Mouse (Mus musculus) c-Kit-positive CD71-negative TER-119-negative erythroid progenitor cells, embryonic 14.5 days (primary cell): ENCODE results near the gene Gm5089.
"Not testable (repeated sequence)": the region's sequence is repeated elsewhere in the genome, so short reads cannot be mapped to it uniquely, and the experiment has no call there.

ENCODE experiments used
- DNase-seq: peaks from one replicate; pipeline ENCODE4 v3.0.0-alpha.2; 2013; ENCODE audit warnings: low read depth

Gene Gm5089

DNA sequence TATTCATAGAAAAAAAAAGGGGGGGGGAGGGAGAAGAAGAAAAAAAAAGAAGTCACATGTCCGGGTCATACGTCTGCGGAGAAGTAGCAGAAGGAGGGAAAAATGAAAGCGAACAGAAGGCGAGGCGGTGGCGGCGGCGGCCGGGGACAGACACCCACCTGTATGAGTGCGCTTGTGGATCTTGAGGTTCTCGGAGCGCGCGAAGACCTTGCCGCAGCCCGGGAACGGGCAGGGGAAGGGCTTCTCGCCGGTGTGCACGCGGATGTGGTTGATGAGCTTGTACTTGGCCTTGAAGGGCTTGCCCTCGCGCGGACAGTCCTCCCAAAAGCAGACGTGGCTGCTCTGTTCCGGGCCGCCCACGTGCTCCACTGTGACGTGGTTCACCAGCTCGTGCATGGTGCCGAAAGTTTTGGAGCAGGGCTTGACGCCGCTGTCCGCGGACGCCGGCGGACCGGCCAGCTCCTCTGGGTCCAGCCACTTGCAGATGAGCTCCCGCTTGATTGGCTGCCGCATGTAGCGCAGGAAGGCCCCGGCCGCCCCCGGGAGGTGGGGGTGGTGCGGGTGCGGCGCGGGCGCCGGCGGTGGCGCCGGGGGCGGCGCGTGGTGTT, 12.9 kb upstream of the Gm5089 start:
- not testable (repeated sequence) for DNase-seq

DNA sequence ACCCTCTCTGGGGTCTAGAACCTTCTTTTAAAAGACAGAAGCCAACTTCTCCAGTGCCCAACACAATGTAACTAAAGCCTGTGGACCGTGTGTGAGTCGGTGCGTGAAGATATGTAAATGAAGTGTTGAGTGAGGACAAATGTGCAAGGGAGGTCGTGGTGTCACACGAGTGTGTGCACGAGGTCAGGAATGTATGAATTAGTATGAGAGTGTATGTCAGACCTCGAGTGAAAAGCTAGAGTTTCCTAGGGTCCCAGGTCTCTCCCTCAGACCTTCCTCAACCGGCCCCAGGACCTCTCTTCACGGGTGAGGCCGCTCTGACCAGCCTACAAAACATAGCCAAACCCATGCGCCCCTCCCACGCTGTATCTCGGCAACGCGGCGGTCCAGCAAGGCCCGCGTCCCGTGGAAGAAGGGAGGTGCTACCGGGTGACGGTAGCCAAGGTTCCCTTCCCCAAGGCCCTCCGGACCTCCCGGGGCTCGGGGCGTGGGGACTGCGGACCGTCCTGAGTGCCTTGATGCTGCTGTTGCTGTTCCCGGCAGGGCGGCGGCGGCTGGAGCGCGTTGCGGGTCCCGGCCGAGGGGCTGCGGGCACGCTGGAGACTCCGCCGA, 12.3 kb upstream of the Gm5089 start:
- DNase-seq = no peak

GRCm38 (mm10) chr14:122462689-122463079, 11.8 kb upstream of the Gm5089 start:
- DNase-seq = no peak

DNA sequence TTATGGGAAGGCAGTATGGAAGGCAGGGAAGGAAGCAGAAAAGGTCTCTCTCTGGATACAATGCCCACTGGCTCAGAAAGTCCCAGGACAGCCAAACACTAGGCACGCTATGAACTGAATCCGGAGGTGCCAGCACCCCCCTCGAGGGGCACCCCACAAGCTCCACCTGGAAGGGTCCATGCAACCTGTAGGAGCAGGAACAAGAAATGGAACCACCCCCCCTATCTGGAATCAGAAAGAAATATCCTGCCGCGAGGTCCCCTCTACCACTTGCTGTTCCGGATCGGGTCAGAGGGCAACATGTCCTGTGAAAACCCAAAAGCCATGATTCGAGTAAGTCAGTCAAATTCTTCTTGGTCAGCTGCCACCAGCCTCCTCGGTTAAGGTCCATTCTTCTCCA, 11.1 kb upstream of the Gm5089 start:
- DNase-seq = no peak

- no peak for DNase-seq
Measured at GRCm38 (mm10) chr14:122461500-122461899, 10.6 kb upstream of the Gm5089 start.

DNA sequence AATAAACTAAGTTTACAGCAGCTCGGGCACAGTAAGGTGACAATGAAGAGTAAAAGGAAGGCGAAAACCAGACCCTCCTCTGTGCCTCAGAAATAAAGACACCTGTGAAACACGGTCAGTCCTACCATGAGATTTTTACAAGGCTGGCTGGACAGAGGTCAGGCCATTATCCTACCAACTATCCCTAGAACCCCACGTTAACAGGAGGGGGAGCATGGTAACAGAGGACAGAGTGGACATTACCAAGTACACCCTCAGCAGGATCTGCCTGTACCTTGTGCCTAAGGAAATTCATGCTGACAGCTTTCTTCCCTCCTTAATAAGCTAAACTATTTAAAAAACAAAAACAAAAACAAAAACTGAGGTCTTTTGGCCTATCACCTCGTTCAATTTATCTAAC, 9.3 kb upstream of the Gm5089 start:
- DNase-seq = no peak

DNA sequence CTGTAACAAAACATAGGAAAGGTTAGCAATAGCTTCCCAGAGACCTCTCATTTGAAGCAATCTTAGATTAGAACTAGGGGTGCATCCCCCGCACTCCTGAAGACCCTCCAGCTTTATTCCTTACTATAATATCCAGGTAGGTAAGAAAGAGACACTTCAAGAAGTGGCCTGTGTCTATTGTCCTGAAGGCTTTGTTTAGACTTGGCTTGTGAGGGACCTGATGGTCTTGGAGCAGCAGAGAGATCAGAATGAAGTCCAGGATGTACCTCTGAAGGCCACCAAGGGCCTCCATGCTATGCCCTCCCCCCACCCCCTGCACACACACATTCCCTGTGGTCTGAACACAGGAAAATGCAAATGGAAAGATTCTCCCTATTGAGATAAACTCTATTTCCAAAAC, 8.9 kb upstream of the Gm5089 start:
- DNase-seq = no peak

DNA sequence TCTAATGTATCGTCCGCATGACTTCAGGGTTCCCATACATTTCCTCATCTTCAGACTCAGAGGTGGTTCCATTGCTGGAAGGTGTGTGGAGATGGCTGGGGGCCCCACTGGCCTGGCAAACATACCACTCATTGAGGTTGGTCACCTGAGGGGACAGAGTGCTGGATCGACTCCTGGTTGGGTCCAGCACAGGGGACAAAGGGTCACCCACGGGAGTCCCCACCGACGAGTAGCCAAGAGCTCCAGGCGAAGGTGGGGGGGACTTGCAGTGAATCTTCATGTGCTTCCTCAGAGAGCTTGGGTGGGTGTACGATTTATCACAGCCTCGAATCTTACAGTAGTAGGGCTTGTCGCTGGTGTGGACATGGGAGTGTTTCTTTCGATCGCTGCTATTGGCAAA, 8.4 kb upstream of the Gm5089 start:
- DNase-seq = not testable (repeated sequence)

GRCm38 (mm10) chr14:122455562-122455958, 4.6 kb upstream of the Gm5089 start:
- no peak for DNase-seq

GRCm38 (mm10) chr14:122454901-122455561, 4.1 kb upstream of the Gm5089 start:
- DNase-seq = no peak

GRCm38 (mm10) chr14:122453996-122454738, 3.3 kb upstream of the Gm5089 start:
- no peak for DNase-seq

DNA sequence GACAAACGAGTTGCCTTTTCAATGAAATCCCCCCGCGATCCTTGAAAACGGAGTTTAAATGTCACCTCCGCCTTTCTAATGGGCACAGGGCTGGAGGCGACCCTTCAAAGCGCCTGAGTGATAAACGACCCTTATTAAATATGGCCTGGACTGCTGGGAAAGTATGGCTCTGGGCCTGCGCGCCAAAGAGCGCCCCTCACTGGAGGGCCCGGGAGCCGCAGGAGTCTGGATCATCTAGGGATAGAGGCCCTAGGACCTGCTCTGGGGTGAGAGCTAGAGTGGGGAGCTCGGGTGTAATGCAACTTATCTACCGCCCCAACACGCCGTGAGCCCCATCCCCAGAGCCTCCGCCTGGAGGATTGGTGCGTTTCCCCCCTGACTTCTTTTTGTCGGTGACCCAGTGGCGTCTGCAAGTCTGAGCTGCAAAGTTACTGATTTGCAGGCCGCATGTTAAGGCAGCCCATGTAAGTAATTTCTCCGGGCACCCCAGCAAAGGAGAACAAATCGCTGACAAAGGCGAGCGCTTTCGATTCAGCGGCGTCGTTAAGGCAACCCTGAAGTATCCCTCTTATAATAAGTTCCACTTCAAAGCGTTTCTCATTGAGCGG, 2.6 kb upstream of the Gm5089 start:
- no peak for DNase-seq

GRCm38 (mm10) chr14:122452701-122453387, 1.9 kb upstream of the Gm5089 start:
- no peak for DNase-seq

DNA sequence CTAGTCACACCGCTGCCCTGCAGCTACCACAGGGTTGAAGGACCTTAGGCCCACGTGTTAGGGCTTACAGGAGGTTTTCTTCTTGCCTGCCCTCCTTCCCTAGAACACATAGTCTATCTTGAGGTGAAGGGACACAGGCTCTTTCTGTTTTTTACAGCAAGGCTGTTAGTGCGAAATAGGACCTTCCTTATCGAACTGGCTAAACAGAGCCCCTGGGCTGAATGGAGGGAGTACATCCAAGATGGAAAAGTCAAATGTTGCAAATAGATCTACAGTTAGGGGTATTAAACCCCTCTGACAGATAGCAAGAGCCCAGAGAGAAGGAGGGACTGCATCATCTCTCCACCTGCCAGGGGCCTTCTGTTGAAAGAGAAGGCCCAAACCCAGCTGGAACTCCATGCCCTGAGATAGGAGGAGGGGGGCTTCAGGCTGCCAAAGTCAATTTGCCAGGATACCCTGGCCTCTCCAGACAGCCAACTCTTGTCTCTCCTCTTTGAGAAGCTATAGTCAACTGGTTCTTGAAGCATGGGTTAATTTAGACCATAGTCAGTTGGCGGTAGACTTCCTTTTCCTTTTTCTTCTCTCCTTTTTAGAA, 733 bp upstream of the Gm5089 start:
- DNase-seq = no peak

DNA sequence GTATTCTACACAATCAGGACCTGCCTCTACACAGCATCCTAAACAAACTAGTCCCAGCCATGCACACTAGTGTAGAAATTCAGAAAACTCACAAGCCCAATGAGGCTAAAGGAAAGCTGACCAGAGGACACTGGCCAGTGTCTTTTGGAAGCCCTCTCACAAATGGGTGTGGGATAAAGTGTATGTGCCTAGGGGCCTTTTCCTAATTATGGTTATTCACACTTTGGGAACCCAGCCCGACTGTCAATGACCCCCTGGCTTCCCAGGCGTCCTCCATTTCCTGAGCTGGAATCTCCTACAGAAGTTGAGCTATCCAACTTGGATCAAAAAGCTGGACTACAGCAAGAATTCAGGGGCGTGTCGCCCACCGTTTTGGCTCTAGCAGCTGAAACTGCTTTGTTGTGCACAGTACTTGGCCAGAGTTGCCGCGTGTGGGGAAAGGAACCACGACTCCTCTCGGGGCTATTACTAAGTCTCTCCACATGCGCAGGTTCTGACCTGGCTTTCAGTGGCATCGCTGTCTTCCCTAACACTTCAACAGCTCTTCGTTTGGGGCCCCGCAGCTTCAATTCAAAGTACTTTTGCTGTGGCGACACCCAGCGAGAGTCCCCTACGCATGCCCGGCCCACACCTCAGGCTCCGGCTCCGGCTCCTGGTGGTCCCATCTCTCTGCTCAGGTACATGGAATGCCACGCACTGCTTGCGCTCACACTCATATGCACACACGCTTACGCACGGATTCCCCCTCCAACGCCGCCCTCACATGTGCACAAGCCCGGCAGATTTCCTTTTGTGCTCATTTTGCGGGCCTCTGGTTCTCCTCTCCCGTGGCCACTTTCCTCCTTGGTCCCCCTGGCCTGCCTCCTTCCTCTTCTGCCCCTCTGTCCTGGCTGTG, 1.1 kb downstream of the Gm5089 start:
- DNase-seq = no peak

GRCm38 (mm10) chr14:122436850-122437249, 14.1 kb downstream of the Gm5089 start:
- DNase-seq = no peak

GRCm38 (mm10) chr14:122434039-122434438, 16.9 kb downstream of the Gm5089 start:
- DNase-seq = no peak

DNA sequence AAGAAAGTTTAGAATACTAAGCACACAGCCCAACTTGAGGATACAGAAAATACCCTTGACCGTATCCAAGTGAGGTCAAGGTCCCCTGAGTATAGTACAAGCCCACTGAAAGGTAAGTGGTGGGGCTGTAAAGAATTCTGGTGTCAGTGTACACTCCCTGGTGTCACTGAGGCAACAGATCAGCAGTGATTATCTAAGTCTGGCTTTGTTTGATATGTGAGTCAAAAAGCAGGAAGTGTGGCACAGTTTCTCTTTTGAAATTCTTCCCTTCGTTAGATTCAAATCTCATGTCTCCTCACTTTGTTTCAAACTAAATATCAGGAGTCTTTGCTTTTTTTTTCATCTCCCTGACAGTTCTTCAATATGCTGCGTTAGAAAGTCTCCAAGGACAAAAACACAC, 18.4 kb downstream of the Gm5089 start:
- DNase-seq = no peak

GRCm38 (mm10) chr14:122427654-122428053, 23.3 kb downstream of the Gm5089 start:
- DNase-seq = no peak

GRCm38 (mm10) chr14:122427204-122427560, 23.7 kb downstream of the Gm5089 start:
- no peak for DNase-seq
